Mouse (Mus musculus) limb, embryonic 13.5 days (tissue): ENCODE measurements around the gene Strbp. TPM values are rescaled to one million over a fixed set of nuclear protein-coding genes. Genes with fewer than 3 reads are reported as not detected.

Experiments used
- ATAC-seq: fragments of 200-750 bp; cut with Nextera tagmentation; 2 replicates; pipeline ENCODE4 v1.8.0; 2017; ENCODE audit warnings: low read depth, moderate number of reproducible peaks, moderate TSS enrichment; ENCODE audit not compliant: low FRiP score
- H3K27ac ChIP-seq: fragments of 300-500 bp; sonication (generic); 2 replicates; pipeline ENCODE4 v1.5.1; 2015; ENCODE audit warnings: inconsistent platforms, mild to moderate bottlenecking, moderate library complexity
- H3K27me3 ChIP-seq: fragments of 300-500 bp; sonication (generic); 2 replicates; pipeline ENCODE4 v1.6.1; 2015; ENCODE audit warnings: mild to moderate bottlenecking, inconsistent platforms
- H3K36me3 ChIP-seq: fragments of 300-500 bp; sonication (generic); 2 replicates; pipeline ENCODE4 v1.6.1; 2015; ENCODE audit warnings: inconsistent platforms, mild to moderate bottlenecking, moderate library complexity
- H3K4me1 ChIP-seq: fragments of 300-500 bp; sonication (generic); 2 replicates; pipeline ENCODE4 v1.6.1; 2015; ENCODE audit warnings: inconsistent platforms
- H3K4me2 ChIP-seq: fragments of 300-500 bp; sonication (generic); replicated peaks from 2 replicates; pipeline ENCODE4 v1.6.1; 2015; ENCODE audit warnings: inconsistent platforms, mild to moderate bottlenecking, moderate library complexity
- H3K4me3 ChIP-seq: fragments of 300-500 bp; sonication (generic); 2 replicates; pipeline ENCODE4 v1.5.1; 2015; ENCODE audit warnings: moderate library complexity, mild to moderate bottlenecking, inconsistent platforms
- H3K9ac ChIP-seq: fragments of 300-500 bp; sonication (generic); 2 replicates; pipeline ENCODE4 v1.6.1; 2015; ENCODE audit warnings: mild to moderate bottlenecking, inconsistent platforms
- H3K9me3 ChIP-seq: fragments of 300-500 bp; sonication (generic); 2 replicates; pipeline ENCODE4 v1.6.1; 2016; ENCODE audit warnings: inconsistent platforms
- WGBS: fragments of 180-500 bp; shearing (Covaris S2); methylation state at CpG from one replicate; pipeline ENCODE4 v1.1.7; 2015; 5-methylcytosine and 5-hydroxymethylcytosine counted together
- polyA plus RNA-seq: library from polyadenylated mRNA; unstranded; fragments of >200 nt; fragmentation: Nextera tagmentation; extraction: Ambion mirVana; gene quantifications from 2 replicates; pipeline ENCODE4 v1.2.1, GENCODE M21; 2015

The Strbp gene
- polyA plus RNA-seq, 1 experiment from 2014 or later = 36.4 TPM

- Histone ChIP-seq H3K4me3 (no peak overlapping the region), H3K27ac (no peak overlapping the region), H3K4me1 (no peaks in the 10 kb centered on the region), H3K27me3 (no peaks in the 10 kb centered on the region), H3K4me2 (no peak overlapping the region), H3K9me3 (no peaks in the 10 kb centered on the region), H3K9ac (no peak overlapping the region), H3K36me3 (peaks cover 86% of the 10 kb centered on the region)
- ATAC-seq = no peak
- 81% methylated on average over 1 of the region's 1 CpGs for WGBS
Observed at GRCm38 (mm10) chr2:37566035-37566434, 137.6 kb downstream of the Strbp start.

- H3K9me3 ChIP-seq = no peaks in the 10 kb centered on the region
- no peak overlapping the region for H3K4me2 ChIP-seq
- H3K4me3 ChIP-seq = no peak overlapping the region
- H3K4me1 ChIP-seq = no peaks in the 10 kb centered on the region
- no peak overlapping the region for H3K27ac ChIP-seq
- ATAC-seq = no peak
- WGBS = 65% methylated on average over 2 of the region's 2 CpGs
- H3K36me3 ChIP-seq = peaks cover 89% of the 10 kb centered on the region
- no peaks in the 10 kb centered on the region for H3K27me3 ChIP-seq
- no peak overlapping the region for H3K9ac ChIP-seq
Observed at GRCm38 (mm10) chr2:37565579-37565978, 138.1 kb downstream of the Strbp start.

GRCm38 (mm10) chr2:37556366-37556765 lies 147.3 kb downstream of the Strbp start:
- peaks cover 89% of the 10 kb centered on the region for H3K36me3 ChIP-seq
- no peaks in the 10 kb centered on the region for H3K4me1 ChIP-seq
- ATAC-seq = no peak
- H3K27ac ChIP-seq = no peak overlapping the region
- no peaks in the 10 kb centered on the region for H3K9me3 ChIP-seq
- no peaks in the 10 kb centered on the region for H3K27me3 ChIP-seq
- no peak overlapping the region for H3K4me3 ChIP-seq
- WGBS = 75% methylated on average over 2 of the region's 2 CpGs
- H3K9ac ChIP-seq = no peak overlapping the region
- no peak overlapping the region for H3K4me2 ChIP-seq

- peaks cover 87% of the 10 kb centered on the region for H3K36me3 ChIP-seq
- no peaks in the 10 kb centered on the region for H3K4me1 ChIP-seq
- no peak for ATAC-seq
- H3K4me2 ChIP-seq = no peak overlapping the region
- no peak overlapping the region for H3K9ac ChIP-seq
- H3K27me3 ChIP-seq = no peaks in the 10 kb centered on the region
- no peaks in the 10 kb centered on the region for H3K9me3 ChIP-seq
- 95% methylated on average over 1 of the region's 1 CpGs for WGBS
- no peak overlapping the region for H3K4me3 ChIP-seq
- no peak overlapping the region for H3K27ac ChIP-seq
Observed at GRCm38 (mm10) chr2:37549346-37550012, 154.2 kb downstream of the Strbp start.

GRCm38 (mm10) chr2:37531639-37532038 lies 172.0 kb downstream of the Strbp start:
- Histone ChIP-seq H3K27me3 (no peaks in the 10 kb centered on the region), H3K36me3 (peaks cover 35% of the 10 kb centered on the region), H3K9me3 (no peaks in the 10 kb centered on the region), H3K4me1 (no peaks in the 10 kb centered on the region), H3K27ac (no peak overlapping the region), H3K4me2 (no peak overlapping the region), H3K4me3 (no peak overlapping the region), H3K9ac (no peak overlapping the region)
- WGBS = 89% methylated on average over 3 of the region's 3 CpGs
- no peak for ATAC-seq

- Histone ChIP-seq H3K36me3 (peaks cover 28% of the 10 kb centered on the region), H3K27ac (no peak overlapping the region), H3K27me3 (no peaks in the 10 kb centered on the region), H3K4me2 (no peak overlapping the region), H3K4me1 (no peaks in the 10 kb centered on the region), H3K9ac (no peak overlapping the region), H3K9me3 (no peaks in the 10 kb centered on the region), H3K4me3 (no peak overlapping the region)
- 93% methylated on average over 1 of the region's 1 CpGs for WGBS
- ATAC-seq = no peak
Observed at GRCm38 (mm10) chr2:37530766-37531165, 172.9 kb downstream of the Strbp start.

GRCm38 (mm10) chr2:37529397-37529796 lies 174.3 kb downstream of the Strbp start:
- ATAC-seq = no peak
- Histone ChIP-seq H3K9ac (no peak overlapping the region), H3K27ac (no peak overlapping the region), H3K4me3 (no peak overlapping the region), H3K9me3 (no peaks in the 10 kb centered on the region), H3K36me3 (peaks cover 15% of the 10 kb centered on the region), H3K4me1 (no peaks in the 10 kb centered on the region), H3K27me3 (no peaks in the 10 kb centered on the region), H3K4me2 (no peak overlapping the region)
- WGBS = 93% methylated on average over 2 of the region's 2 CpGs

- Histone ChIP-seq H3K27me3 (no peaks in the 10 kb centered on the region), H3K9me3 (no peaks in the 10 kb centered on the region), H3K27ac (no peak overlapping the region), H3K9ac (no peak overlapping the region), H3K36me3 (peaks cover 3% of the 10 kb centered on the region; the same call in 1 of the 2 replicates), H3K4me2 (no peak overlapping the region), H3K4me1 (no peaks in the 10 kb centered on the region), H3K4me3 (no peak overlapping the region)
- ATAC-seq = no peak
Observed at GRCm38 (mm10) chr2:37527587-37527986, 176.1 kb downstream of the Strbp start.

- 94% methylated on average over 1 of the region's 1 CpGs for WGBS
- ATAC-seq = no peak
- no peaks in the 10 kb centered on the region for H3K27me3 ChIP-seq
Observed at GRCm38 (mm10) chr2:37519286-37519640, 184.4 kb downstream of the Strbp start.

GRCm38 (mm10) chr2:37518561-37519285 lies 184.9 kb downstream of the Strbp start:
- H3K27ac ChIP-seq = no peak overlapping the region
- H3K4me1 ChIP-seq = peaks cover 5% of the 10 kb centered on the region
- no peaks in the 10 kb centered on the region for H3K9me3 ChIP-seq
- no peaks in the 10 kb centered on the region for H3K27me3 ChIP-seq
- H3K36me3 ChIP-seq = peaks cover 19% of the 10 kb centered on the region
- no peak overlapping the region for H3K4me2 ChIP-seq
- H3K4me3 ChIP-seq = no peak overlapping the region
- WGBS = 84% methylated on average over 4 of the region's 4 CpGs
- no peak overlapping the region for H3K9ac ChIP-seq
- ATAC-seq = no peak

More at GRCm38 (mm10) chr2:37519286-37519640, 184.4 kb downstream of the Strbp start:
- Histone ChIP-seq H3K4me3 (no peak overlapping the region), H3K9me3 (no peaks in the 10 kb centered on the region), H3K36me3 (peaks cover 19% of the 10 kb centered on the region), H3K4me2 (no peak overlapping the region), H3K9ac (no peak overlapping the region), H3K27ac (no peak overlapping the region), H3K4me1 (peaks cover 5% of the 10 kb centered on the region)

GRCm38 (mm10) chr2:37516922-37517462 lies 186.7 kb downstream of the Strbp start:
- H3K27ac ChIP-seq = no peak overlapping the region
- peaks cover 34% of the 10 kb centered on the region for H3K36me3 ChIP-seq
- H3K4me1 ChIP-seq = peaks cover 5% of the 10 kb centered on the region
- H3K4me3 ChIP-seq = peak overlapping the region; percentile 2; the same call in 1 of the 2 replicates
- H3K9ac ChIP-seq = no peak overlapping the region
- ATAC-seq = peak; percentile 36; the same call in 1 of the 2 replicates
- WGBS = 42% methylated on average over 4 of the region's 4 CpGs
- peak overlapping the region; percentile 48; the same call in 1 of the 2 replicates for H3K4me2 ChIP-seq
- H3K9me3 ChIP-seq = no peaks in the 10 kb centered on the region
- H3K27me3 ChIP-seq = no peaks in the 10 kb centered on the region

- no peak within 1 kb of the TSS for H3K27ac ChIP-seq
Observed at GRCm38 (mm10) chr2:37516030-37516710, 187.5 kb downstream of the Strbp start, which contains the start of gene Gpr21. Gene Gpr21 (plus strand): TSS chr2:37516332.

More at GRCm38 (mm10) chr2:37516030-37516710, 187.5 kb downstream of the Strbp start, which contains the start of gene Gpr21:
- Histone ChIP-seq H3K4me1 (peaks cover 5% of the 10 kb centered on the region), H3K36me3 (peaks cover 39% of the 10 kb centered on the region), H3K4me3 (peak within 1 kb of the TSS; percentile 2; the same call in 1 of the 2 replicates), H3K9me3 (no peaks in the 10 kb centered on the region), H3K4me2 (peak within 1 kb of the TSS; percentile 48), H3K9ac (no peak within 1 kb of the TSS), H3K27me3 (no peaks in the 10 kb centered on the region)
- 28% methylated on average over 11 of the region's 11 CpGs for WGBS
- ATAC-seq = 0 out of 2 replicates have a peak, but pooled peaks have one; percentile 36
